Mouse (Mus musculus) A20 (cell line): Measurements from ENCODE around the gene Zbtb1.

Source experiments
- DNase-seq: peaks from one replicate; pipeline ENCODE4 v3.0.0-alpha.2; 2011; ENCODE audit warnings: low read depth, low spot score

Gene Zbtb1

DNA sequence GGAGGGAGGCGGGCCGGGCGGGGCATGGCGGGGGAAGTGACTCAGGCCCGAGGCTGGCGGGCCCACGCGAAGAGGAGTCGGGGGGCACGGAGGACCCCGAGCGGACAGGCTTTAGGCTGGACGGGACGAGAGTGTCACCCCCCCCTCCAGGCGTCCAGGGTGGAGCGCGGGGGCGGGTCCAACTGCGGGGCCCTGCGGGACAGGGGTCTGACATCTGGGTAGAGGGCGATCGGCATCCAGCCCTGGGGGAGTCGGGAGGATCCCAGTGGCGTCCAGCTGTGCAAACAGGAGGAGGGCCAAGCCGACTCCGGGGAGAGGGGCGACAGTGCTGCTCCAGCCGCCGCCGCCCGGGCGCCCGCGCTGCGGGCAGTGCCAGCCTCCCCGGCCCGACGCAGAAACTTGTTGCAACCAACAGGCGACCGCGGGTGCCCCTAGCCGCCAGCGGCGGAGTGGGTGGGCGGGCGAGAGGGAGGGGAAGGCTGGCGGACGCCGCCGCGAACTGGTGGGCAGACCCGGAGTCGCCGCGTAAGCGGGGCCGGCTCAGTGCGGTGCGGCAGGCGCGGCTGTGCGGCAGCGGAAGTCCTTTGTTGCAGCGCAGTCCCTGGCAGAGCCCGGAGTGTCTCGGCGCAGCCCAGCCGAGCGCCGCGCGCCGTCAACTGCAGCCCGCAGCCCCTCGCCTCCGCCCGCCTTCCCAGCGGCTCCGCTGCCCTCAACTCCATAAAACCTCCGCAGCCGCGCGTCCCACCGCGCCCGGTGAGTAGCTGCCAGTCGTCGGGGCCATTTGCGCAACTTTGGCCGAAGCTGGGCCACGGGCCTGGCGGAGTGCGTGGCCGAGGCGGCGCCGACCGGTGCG is at the start of gene Zbtb1:
Gene Zbtb1, plus strand, starts transcription at position 289 of the 853 bp plus-strand sequence.
- peak; percentile 91 for DNase-seq

DNA sequence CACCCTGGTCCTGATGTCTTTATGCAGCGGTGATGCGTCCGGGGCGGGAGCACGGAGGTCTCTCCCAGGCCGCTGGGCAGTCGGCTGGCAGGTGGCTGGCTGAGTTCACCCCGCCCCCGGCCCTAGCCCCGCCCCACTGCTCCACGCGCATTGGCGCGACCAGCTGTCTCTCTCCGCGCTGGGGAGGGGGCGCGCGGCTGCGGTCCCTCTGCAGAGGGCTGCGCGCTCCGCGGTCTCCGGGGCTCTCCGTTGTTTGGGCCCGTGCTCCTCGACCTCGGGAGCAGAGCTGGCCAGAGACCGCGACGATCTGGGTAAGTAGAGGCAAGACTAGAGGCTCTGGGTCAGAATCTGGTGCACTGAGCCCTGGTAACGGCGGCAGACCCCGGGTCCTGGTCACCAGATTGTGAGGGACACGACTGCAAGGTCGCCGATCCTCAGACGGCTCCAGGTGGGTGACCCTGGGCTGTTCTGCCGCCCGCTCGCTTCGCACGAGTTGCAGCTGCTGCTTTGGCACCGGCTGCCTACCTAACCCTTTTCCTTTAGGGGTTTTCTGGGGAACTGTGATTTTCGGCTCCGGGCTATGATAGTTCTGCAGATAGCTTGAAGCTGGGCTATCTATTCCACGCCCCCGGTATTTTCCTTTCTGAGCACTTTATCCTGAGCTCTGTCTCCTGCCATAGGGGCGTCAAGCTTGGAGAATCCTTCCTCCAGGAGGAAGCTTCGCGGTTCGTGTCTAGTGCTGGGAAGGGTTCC is 45.2 kb upstream of the Zbtb1 start, which contains the start of gene Akap5:
Gene Akap5, plus strand, starts transcription at position 213 of the 753 bp plus-strand sequence.
- DNase-seq, result peak; percentile 78

DNA sequence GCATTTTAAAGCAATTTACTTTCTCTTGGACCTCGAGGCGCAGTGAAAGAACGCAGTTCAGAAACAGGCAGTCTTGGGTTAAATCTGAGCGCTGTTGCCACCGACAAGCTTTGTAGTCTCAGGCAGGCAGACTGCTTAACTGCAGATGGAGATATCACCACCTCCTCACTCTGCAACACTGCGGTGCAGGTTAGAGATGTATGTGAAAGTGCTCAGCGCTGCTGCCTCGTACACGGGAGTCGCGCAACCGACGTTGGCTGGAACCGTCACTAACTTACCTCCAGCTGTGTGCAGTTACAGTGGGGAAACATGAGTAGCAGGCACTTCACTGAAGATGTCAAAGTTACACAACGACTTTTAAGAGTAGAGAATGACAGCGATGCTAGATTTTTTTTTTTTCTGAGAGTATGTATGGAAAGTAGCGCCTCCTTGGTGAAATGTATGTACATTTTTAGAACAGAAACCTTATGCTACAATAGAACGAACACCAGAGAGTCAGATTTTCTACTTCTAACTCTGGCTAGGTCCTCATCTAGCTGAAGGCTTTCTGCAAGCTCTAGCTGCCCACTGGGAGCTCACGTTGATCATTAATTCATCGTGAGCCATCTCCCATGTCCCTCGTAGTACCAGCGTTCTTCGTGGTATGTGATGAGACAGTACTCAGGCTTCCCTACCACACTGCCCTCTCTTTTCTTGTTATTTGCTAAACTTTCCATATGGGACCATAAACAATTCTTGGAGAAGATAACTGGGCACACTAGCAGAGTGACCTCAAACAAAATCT is 43.4 kb upstream of the Zbtb1 start:
- no peak for DNase-seq

DNA sequence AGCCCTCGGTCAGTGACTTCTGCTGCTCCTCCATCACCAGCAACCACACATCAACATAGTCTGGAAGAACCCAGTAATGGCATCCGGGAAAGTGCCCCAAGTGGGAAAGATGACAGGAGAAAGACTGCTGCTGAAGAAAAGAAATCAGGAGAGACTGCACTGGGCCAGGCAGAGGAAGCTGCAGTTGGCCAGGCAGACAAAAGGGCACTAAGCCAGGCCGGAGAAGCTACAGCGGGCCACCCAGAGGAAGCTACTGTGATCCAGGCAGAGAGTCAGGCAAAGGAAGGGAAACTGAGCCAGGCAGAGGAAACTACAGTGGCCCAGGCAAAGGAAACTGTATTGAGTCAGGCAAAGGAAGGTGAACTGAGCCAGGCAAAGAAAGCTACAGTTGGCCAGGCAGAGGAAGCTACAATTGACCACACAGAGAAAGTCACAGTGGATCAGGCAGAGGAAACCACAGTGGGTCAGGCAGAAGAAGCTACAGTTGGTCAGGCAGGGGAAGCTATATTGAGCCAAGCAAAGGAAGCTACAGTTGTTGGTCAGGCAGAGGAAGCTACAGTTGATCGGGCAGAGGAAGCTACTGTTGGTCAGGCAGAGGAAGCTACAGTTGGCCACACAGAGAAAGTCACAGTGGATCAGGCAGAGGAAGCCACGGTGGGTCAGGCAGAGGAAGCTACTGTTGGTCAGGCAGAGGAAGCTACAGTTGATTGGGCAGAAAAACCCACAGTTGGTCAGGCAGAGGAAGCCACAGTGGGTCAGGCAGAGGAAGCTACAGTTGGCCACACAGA is 41.3 kb upstream of the Zbtb1 start:
- DNase-seq, result peak; percentile 41

DNA sequence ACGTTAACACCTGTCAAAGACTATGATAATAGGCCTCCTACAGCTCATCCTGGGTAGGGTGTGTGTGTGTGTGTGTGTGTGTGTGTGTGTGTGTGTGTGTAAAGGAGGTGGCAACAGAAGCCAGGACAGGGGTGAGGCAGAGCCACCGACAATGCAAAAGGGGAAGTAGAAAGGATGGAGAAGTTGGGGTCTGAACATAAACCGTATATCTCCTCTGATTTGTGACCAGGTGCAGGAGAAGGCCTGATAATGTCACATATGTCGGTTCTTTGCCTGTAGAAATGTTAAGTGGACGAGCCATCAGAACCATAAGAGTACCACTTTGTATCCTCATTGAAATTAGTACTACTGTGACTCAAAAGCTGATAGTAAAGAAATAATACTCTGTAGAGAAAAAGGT is 36.4 kb upstream of the Zbtb1 start:
- peak; percentile 16 for DNase-seq

DNA sequence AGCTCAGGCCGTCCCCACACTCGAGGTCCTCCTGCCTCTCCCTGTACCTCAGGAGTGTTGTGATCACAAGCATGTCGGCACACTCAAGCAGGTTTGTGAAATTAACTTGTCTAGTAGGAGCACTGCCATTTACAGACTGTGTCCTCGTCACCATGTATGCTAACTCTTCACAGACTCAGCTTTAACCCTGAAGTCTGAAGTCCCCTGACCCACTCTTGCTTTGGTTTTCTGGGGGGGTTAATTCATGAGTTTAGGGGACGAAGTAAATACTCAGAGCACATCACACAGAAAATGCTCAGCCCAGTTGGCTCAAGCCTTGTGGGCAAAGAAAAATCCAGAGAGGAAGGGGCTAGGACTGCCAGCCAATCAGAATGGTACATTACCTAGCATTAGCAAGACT is 34.4 kb upstream of the Zbtb1 start:
- no peak for DNase-seq

DNA sequence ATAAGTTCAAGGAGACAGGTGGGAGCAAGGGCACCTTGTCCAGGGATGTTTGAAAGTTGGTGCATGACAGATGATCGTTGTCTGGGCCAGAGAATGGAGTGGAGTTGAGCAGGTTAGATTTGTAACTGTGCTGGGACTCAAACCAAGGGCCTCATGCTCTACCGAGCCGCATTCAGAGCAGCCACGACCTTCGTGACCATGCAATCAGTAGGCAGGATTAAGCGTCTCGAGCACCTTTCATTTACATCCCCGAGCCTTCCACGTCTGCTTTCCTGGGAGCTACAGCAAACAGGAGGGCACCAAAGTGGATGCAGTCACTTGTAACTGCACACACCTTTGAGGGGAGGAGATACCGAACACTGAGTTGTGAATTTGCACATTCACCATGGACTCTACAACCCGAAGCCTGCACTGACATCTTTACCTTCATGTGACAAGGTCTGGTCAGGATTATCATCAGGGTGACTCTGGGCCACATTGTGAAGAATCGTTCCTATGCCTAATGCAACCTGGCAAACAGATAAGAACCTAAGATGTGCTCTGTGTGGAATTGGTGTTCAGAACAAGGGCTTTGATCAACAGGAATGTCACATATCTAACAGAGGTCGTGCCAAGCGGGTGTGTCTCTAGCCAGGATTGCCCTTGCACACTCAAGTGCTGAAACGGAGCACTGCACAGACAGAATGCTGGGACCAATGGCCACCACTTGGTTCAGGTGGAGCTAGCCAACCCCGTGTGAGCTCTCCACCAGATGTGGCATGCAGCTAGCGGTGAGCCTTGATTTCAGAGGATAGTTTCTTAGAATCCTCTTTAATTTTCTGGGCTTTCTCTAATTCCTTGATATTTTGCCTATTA is 33.7 kb upstream of the Zbtb1 start:
- DNase-seq, result no peak

DNA sequence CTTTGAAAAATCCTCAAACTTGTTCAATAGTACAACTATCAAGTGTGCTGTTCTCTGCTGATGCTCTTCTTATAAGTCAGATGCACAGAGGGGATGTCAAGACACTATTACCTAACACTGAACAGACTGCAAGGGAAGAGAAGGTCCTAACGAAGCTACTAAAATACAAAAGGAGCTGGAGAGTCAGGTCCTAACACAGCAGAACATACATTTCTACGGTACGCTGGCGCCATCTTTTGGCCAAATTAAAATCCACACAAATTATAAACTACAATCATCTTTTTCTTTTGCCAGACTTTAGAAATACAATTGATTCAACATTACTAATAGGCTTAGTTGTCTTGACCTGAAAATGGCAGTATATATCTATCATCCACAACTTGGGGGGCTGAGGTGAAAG is 29.0 kb upstream of the Zbtb1 start:
- peak; percentile 72 for DNase-seq

DNA sequence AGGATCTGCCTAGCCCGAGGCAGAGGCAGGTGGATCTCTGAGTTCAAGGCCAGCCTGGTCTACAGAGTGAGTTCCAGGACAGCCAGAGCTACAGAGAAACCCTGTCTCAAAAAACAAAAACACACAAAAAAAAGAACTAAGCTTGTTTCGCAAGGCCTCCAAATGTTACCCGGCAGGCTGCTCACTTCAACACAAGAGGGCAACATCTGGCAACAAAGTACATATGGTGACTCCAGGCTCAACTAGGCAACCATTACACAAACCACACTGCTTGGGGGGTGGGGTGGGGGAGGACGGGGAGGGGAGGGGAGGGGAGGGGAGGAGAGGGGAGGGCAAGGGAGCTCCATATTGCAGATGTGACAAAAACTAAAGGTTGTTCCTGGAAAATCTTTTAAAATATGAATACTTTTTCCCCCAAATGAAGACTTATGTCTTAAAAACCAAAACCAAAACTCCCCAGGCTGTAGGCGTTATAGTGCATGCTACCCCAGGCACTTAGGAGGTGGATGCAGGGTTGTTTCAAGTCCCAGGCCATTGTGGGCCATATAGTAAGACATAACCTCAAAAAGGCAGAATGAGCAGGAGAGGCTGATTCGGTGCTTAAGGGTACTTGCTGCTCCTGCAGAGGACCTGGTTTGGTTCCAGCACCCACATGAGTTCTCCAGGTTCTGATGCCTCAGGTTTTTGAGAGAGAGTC is 24.2 kb upstream of the Zbtb1 start:
- DNase-seq, result peak; percentile 57

DNA sequence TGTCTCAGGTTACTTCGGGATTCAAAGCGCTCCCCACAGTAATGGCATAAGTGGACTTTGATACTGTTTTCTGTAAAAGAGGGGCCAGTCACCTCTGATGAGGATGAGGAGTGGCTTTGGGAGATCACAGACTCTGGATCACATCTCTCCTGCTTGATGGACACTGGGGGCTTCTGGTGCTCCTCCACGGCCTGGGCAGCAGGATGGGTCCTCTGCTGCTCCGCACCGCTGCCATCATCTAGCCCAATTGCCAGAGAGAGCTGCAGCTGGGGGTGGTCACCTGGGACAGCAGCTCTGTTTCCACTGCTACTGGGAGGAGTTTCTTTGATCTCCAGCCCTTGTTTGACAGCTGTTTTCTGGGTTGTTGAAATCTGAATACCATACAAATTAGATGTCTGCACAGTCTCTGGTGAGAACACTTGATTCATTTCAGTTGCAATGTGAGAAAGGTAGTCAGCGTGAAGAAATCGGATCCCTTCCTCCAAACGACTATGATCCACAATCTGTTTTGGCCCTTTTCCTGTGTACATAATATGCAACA is 20.3 kb upstream of the Zbtb1 start:
- no peak for DNase-seq

DNA sequence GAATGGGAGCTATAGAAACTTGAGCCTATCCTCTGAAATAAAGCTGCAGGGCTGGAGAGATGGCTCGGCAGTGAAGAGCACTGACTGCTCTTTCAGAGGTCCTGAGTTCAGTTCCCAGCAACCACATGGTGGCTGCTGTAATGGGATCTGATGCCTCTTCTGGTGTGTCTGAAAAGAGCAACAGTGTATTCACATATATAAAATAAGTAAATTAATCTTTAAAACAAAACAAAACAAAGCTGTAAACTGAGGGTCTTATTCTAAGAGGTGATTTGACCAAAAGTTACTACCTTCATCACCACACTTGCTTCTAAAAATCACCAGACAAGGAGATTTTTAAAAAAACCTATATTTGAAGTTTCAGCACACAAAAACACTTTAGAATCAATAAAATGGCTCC is 9.2 kb upstream of the Zbtb1 start:
- DNase-seq, result no peak

DNA sequence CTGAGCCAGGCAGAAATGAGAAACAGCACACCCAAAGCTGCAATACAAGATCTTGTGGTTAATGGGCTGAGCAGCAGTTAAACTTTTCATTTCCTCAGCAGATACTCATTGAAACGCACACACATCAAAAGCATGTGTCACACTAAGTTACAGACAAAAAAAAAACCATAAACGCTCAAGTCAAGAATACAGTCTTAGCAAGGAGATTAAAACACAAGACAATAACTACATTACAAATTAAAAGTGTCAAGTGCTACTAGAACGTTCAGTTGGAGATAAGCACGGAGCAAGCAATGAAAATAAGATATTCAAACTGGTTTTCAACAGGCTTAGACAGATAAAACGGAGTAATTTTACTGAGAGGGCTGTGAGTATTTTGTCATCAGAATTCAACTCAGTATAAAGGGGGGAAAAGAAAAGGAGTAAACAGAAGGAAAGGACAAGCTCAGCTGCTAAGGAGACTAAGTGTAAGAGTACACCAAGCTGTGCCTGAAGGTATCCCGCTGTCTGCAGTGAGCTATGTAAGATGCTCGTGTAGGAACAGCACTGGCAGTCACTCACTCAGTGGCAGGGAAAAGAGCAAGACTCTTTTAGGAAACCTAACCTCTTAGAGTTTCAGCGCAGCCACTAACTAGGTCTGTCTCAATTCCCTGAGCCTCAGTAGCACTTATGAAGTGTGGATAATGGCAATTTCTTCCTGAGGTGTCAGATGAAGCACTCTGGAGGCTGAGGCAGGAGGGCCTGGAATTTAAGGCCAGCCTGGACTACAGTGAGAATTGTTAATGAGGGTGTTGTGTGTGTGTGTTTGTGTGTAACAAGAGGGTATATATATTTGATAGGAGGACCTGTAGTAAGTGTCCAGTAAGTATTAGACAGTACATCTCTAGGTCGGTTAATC is 8.4 kb upstream of the Zbtb1 start:
- no peak for DNase-seq

DNA sequence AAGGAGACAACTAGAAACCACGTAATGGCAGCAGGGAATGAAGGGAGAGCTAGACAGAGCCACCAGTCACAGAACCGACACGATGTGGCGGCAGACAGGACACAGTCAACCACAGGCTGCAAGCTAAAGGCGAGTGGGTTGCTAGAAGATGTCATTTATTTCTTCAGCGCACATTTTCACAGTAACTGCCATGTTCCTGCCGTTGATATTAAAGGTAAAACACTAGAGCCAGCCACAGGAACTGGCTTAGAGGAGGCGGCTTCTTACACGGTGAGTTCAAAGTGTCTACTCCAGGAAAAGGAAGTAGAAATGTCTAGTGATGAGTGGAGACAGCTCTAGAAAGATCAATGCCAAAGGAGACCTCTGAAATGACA is 7.8 kb upstream of the Zbtb1 start:
- peak; percentile 29 for DNase-seq

DNA sequence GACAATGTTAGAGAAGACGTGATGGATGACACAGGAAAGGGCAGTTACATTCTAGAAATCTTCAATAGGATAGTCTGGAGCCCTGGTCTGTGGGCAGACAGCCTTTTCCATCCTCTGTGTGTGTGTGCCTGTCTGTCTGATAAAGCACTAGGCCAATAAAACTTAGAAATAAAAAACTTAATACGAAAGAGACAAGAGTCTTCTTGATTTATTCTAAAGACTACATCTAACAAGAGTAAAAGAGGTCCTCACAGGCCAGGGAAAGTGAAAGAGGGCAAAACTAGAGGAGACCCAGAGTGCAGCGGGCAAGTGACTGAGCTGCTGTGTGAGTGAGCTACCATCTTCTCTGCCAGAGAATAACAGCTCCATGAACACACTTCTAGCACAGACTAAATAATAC is 3.8 kb upstream of the Zbtb1 start:
- DNase-seq, result peak; percentile 41

DNA sequence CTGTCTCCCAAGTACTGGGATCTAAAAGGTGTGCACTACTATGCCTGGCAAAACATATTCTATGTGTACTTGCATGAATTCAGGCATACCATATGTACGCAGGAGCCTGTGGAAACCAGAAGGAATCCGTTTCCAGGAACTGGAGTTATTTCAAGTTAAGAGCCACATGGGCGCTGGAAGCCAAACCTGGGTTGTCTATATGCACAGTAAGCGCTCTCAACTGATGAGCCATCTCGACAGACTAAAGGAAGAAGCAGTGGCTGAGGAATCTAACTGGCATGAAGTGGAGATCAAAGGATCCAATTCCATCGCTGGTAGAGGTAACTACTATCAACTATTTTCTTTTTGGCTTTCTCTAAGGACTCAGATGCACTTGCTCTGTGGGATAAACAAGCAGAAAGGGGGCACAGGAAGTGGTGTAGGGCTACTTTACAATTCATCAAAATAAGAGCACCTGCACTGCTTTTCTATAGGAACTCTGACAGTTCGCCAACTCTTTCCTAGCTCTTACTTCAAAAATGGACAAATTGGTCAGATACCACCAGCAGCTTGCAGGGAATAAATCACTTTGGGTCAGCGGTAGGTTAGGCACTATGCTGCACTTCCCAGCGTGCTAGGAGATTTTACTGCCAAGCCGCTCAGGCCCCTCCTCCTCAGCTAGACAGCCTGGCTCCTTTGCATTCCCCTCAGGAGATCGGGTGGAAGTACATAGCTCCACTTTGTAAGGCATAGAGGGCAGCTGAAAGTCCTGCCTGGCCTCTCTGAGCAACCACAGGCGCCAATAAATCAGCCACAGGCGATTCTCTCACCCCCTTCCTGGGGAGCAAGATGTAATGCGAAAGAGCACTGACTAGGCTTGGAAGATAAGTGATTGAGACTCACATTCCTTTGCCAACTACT is 2.7 kb upstream of the Zbtb1 start:
- DNase-seq, result peak; percentile 61

DNA sequence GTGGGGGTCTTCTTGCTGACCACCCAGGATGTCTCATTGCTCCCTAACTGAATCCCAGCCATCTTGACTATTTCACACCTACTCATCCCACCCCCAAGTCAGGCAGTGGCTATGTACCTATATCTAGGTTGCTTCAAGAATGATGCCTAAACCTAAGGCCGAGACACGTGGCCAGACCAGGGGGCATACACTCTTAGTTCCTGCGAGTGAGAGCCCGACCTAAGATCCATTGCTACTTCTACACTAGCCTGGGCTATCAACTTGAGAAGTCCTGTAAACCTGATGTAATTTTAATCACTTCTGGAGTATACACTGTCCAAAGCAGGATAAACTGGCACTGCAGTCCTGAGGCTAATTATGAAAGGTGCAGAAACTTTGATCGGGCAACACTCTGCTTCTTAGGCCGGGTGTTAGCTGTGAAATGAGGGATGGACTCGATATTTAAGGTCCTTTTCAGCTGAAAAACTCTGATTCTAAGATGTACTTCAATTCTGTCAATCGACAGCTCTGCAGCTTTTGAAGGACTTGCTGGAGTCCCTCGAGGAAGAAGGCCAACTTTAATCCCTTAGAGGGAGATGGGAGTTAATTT is 1.8 kb upstream of the Zbtb1 start:
- peak; percentile 74 for DNase-seq

DNA sequence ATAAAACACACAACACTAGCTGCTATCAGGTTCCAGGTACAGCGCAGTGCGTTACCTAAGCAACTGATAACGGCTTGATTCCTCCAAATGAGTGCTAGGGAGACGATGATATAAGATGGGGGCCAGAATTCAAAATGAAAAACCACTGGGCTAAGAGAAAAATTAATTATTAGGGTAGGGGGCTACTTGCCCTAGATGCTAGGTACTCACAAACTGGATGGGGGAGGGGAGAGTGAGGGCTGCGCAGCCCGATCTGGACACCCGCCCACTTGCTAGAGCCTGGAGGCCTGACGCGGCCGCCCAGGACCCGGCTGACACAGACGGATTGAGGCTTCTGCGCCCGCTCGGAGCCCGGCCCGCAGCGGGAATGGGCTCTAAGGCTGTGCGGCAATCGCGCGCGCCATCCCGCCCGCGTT is 1.3 kb upstream of the Zbtb1 start:
- DNase-seq, result peak; percentile 82
